Mouse (Mus musculus): ENCODE data around the gene Ppfia3.

Ppfia3 gene

DNA sequence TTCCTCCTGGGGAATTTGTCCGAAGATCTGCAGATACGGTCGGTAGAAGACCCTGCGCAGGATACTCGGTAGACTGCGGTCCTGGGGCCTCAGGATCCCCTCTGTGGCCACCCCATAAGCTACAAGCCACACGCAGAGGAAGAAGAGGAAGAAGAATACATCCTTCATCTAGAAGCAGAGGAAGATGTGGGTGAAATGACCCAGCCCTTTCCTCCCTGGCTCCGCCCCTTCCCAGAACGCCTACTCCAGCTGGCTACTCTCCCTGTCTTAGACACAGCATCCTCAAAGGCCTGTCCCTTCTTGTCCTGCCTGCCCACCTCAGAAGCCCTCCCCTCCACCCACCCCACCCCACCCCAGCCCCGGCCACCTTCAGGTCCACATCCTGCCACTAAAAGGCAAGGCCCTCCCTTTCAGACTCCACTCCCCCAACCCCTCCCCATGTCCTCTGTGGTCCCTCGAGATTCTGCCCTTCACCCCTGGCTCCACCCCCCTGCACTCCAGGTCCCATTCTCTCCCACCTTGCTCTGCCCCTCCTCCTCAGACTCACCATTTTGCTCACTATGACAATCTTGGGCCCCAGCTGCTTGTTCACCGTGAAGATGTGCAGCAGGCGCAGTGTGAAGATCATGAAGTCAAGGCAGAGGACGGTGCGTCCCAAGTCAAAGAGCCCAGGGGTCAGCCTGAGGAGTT lies 58.1 kb downstream of the Ppfia3 start:
- DNase-seq: no peak

DNA sequence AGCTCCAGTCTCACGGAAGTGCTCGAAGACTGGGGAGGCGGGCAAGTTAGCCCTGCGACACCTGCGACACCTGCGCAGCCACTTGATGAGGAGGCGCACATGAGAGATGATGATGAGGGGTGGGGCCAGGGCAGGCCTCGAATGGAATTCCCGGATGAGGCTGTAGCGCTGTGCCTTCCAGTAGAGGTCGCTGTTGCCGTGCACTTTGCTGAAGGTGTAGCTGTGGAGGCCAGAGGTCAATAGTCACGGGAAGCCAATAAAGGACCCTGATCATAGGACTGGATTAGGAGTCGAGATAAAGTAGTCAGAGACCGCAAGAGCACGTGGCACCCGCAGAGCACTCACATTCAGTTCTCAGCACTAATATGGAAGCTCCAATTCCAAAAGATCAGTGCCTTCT lies 61.5 kb downstream of the Ppfia3 start:
- DNase-seq: peak; percentile 65

DNA sequence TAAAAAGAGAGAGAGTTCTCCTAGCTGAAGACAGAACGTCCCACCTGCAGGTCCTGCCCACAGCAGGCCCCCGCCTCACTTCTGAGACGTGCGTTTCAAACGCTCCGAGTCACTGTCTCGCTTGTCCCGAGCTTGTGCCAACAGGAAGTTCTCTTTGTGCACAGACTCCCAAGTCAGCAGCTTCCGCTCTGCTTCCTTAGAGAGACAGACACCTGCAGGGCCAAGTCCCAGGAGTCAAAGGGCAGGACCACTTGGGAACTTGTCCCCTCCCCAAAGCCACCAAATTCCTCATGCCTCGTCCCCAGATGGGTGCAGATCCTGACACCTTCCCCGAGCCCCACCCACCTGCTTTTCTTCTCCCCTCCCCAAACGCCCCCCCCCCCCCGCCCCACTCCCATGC lies 62.0 kb downstream of the Ppfia3 start:
- DNase-seq: no peak

DNA sequence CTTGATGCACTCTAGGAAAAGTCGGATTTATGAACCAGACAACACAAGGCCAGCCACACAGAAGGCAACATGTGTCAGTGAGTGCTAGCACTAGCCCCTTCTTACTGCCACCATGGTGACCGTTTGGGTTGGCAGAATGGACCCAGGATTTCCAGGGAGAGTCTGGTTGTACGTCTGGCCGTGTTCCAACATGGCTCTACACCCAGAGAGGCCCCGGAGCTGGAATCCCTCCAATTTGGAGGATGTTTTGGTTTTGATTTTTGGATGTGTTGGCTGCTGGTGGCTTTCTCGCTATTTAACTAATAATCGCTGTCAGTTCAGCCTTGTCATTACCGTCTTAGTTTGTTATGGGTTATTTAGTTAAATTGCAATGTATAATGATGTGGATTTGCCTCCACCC lies 64.2 kb downstream of the Ppfia3 start:
- DNase-seq: no peak

DNA sequence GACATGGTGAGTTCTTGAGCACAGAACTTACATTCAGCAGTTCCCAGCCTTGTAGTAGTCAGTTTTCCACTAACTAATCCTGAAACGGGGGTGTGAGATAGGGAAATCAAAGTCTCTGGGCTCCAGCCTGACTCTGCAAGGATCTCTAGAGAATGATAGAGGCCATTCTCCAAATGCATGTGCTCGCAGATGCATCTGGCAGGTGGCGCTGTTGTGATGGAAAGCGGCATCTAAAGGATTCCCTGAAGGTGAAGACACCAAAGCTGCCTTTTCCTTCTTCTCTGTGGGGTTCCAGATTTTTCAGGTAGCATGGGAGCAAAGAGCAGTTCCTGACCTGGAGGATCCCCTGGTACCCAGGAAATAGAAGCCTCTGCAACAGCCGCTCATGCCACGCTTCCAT lies 66.5 kb downstream of the Ppfia3 start:
- peak; percentile 45 for DNase-seq

DNA sequence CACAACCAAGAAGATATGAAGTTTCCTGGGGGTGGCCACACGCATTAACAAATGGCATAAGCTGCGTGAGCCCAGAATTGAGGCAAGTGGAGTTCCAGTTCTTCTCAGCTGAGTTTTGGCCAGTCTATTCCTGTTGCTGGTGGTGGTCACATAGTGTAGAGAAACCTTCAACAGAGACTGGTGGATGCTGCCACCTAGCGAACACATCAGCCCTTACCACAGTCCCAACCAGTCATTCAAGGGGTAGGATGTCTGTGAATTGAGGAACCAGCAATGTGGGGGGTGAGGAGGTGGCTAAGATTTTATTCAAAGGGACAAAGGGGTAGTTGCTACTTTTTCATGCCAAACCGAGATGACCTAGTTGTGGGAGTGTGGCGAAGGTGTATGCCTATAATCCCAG lies 67.1 kb downstream of the Ppfia3 start:
- DNase-seq: peak; percentile 40

DNA sequence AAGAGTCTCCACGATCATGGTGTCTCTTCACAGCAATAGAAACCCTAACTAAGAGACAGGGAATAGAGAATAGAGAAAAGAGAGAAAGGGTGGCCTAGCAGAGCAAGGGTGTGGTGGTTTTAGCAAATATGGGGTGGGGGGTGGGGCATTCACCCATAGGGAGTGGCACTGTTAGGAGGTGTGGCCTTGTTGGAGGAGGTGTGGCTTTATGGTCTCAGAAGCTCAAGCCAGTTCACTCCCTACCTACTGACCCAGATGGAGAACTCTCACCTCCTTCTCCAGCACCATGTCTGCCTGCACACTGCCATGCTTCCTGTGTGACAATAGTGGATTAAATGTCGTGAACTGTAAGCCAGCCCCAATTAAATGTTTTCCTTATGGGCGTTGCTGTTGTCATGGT lies 69.3 kb downstream of the Ppfia3 start:
- no peak for DNase-seq

DNA sequence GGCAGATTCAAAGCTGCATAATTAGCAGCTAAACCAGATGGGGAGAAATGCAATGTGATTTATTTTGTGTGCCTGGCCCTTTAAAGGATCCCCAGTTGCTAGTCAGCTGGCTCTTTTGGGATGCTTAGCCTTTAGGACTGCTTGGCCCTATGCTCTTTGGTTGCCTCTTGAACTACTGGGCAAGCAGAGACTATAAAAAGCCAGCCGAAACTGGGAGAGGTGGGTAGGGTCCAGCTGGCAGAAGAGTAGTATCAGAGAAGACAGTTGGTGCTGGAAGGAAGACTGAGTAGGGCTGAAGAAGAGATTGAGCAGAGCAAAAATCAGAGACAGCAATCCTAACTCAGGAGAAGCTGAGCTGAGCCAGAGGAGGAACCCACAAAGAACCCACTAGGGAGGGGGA lies 70.2 kb downstream of the Ppfia3 start:
- no peak for DNase-seq
